Mouse (Mus musculus): ENCODE results near the gene Rbfox2.

- TF ChIP-seq POLR2A (IDR thresholded peaks at IDR 0.05; ENCODE audit: extremely low read depth, insufficient read depth, low read length) (no peak), CTCF (IDR thresholded peaks at IDR 0.05; ENCODE audit: low read depth, low read length) (peak; percentile 87)
These were observed 36.8 kb upstream of the Rbfox2 start for GRCm38 (mm10) chr15:77343527-77344091.

All from liver, adult 2 months (tissue).